Mouse (Mus musculus) ES-Bruce4 (cell line): ENCODE data around the gene Jagn1. TPM values are rescaled to one million over a fixed set of nuclear protein-coding genes. Genes with fewer than 3 reads are reported as not detected.

ENCODE experiments used
- H3K27ac ChIP-seq: 2 replicates; pipeline ENCODE4 v1.5.1; 2012; ENCODE audit warnings: low read length, inconsistent platforms; ENCODE audit not compliant: insufficient read depth
- H3K27me3 ChIP-seq: 2 replicates; pipeline ENCODE4 v1.6.1; 2012; ENCODE audit warnings: mild to moderate bottlenecking, low read length, inconsistent platforms; ENCODE audit not compliant: control insufficient read depth, poor library complexity, insufficient read depth, severe bottlenecking
- H3K36me3 ChIP-seq: 2 replicates; pipeline ENCODE4 v1.6.1; 2012; ENCODE audit warnings: inconsistent platforms, mild to moderate bottlenecking, low read length, moderate library complexity; ENCODE audit not compliant: control insufficient read depth, poor library complexity, insufficient read depth, severe bottlenecking
- H3K4me1 ChIP-seq: one replicate; pipeline ENCODE4 v1.8.1; 2011; ENCODE audit warnings: low read length; ENCODE audit not compliant: control insufficient read depth, insufficient read depth
- H3K4me3 ChIP-seq: 2 replicates; pipeline ENCODE4 v1.5.1; 2011; ENCODE audit warnings: low read depth, mild to moderate bottlenecking, low read length
- H3K9ac ChIP-seq: 2 replicates; pipeline ENCODE4 v1.6.1; 2012; ENCODE audit warnings: low read depth, mild to moderate bottlenecking, inconsistent platforms; ENCODE audit not compliant: poor library complexity, severe bottlenecking
- H3K9me3 ChIP-seq: replicated peaks from 2 replicates; pipeline ENCODE4 v1.6.1; 2012; ENCODE audit warnings: mild to moderate bottlenecking, low read length, inconsistent platforms; ENCODE audit not compliant: control insufficient read depth, poor library complexity, insufficient read depth, severe bottlenecking
- CTCF ChIP-seq: IDR thresholded peaks from one replicate; pipeline ENCODE4 v1.8.1; 2011; ENCODE audit warnings: low read depth, low read length
- EP300 ChIP-seq: IDR thresholded peaks from 2 replicates; pipeline ENCODE4 v1.6.1; 2011; ENCODE audit warnings: low read depth, low read length; ENCODE audit not compliant: insufficient read depth
- POLR2A ChIP-seq: IDR thresholded peaks from one replicate; pipeline ENCODE4 v1.8.1; 2011; ENCODE audit warnings: low read length; ENCODE audit not compliant: insufficient read depth
- polyA plus RNA-seq: library from polyadenylated mRNA; stranded (reverse); fragments of >200 nt; gene quantifications from 2 replicates; pipeline ENCODE4 v1.2.4, GENCODE M21; 2011; ENCODE audit warnings: low read depth; ENCODE audit not compliant: missing spikeins, insufficient read depth, insufficient read length

Jagn1 gene
- polyA plus RNA-seq, 1 experiment, result 34.3 TPM

DNA sequence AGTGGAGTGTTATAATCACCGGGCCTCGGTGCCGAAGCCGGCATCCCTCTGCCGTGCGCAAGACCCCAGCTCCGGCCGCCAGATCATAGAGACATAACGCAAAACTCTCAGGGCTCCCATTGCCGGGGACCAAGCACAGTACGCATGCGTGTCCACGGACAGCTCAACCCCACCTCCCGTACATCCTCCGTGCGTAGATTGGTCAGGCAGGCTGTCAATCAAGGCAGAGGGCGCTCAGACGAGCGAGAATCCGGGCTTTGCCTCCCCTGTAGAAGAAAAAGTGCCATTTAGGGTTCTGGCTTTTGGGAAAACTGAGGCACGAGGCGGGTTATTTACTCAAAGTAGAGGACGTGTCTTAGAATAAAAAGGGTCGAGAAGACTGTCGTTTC is 23.2 kb upstream of the Jagn1 start, which contains the start of gene Rpusd3:
Gene Rpusd3, minus strand, starts transcription at position 142 of the 389 bp plus-strand sequence.
- no peaks in the 10 kb centered on the region for H3K27me3 ChIP-seq
- no peaks in the 10 kb centered on the region for H3K4me1 ChIP-seq
- TF ChIP-seq EP300, result no peak
- peak; percentile 86 for TF ChIP-seq POLR2A
- H3K9me3 ChIP-seq, result no peaks in the 10 kb centered on the region
- H3K27ac ChIP-seq, result peak within 1 kb of the TSS; percentile 44
- peak within 1 kb of the TSS; percentile 83 for H3K4me3 ChIP-seq
- H3K36me3 ChIP-seq, result no peaks in the 10 kb centered on the region
- H3K9ac ChIP-seq, result peak within 1 kb of the TSS; percentile 71

DNA sequence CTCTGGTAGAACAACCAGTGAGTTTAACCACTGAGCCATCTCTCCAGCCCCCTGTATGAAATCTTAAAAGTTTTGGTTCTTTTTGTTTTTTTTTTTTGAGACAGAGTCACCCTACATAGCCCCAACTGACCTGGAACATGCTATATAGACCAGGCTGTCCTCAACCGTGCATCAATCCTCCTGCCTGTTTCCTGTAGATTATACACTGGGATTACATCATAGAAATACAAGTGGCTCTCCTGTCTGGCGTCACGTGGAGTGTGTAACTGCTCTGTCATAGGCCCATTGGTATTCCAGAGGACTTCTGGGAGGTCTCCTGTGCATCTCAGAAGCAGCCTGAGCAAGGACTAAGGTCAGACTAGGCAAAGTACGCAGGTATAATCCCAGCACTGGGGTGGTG is 19.4 kb upstream of the Jagn1 start:
- H3K36me3 ChIP-seq, result no peaks in the 10 kb centered on the region
- no peaks in the 10 kb centered on the region for H3K27me3 ChIP-seq
- H3K4me3 ChIP-seq, result no peak overlapping the region
- H3K27ac ChIP-seq, result no peak overlapping the region
- H3K4me1 ChIP-seq, result no peaks in the 10 kb centered on the region
- no peaks in the 10 kb centered on the region for H3K9me3 ChIP-seq
- no peak for TF ChIP-seq CTCF
- TF ChIP-seq EP300, result no peak
- no peak for TF ChIP-seq POLR2A
- no peak overlapping the region for H3K9ac ChIP-seq

DNA sequence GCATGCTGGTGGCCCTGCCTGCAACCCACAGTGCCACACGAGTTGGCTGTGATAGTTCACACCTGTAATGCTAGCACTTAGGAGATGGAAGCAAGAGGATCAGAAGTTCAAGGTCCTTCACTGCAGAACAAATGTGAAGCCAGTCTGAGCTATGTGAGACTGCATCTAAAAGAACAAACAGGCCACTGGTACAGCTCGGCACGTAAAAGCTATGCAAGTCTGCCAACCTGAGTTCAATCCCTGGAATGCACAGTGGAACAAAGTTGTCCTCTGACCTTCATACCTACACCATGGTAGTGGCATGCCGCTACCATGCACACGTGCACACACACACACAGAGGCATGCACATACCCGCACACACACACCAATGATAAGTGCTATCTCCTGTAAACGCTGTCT is 18.2 kb upstream of the Jagn1 start:
- Histone ChIP-seq H3K36me3 (no peaks in the 10 kb centered on the region), H3K27me3 (no peaks in the 10 kb centered on the region), H3K9ac (no peak overlapping the region), H3K4me1 (no peaks in the 10 kb centered on the region), H3K9me3 (no peaks in the 10 kb centered on the region), H3K4me3 (no peak overlapping the region), H3K27ac (no peak overlapping the region)
- TF ChIP-seq POLR2A (no peak), EP300 (no peak), CTCF (no peak)

DNA sequence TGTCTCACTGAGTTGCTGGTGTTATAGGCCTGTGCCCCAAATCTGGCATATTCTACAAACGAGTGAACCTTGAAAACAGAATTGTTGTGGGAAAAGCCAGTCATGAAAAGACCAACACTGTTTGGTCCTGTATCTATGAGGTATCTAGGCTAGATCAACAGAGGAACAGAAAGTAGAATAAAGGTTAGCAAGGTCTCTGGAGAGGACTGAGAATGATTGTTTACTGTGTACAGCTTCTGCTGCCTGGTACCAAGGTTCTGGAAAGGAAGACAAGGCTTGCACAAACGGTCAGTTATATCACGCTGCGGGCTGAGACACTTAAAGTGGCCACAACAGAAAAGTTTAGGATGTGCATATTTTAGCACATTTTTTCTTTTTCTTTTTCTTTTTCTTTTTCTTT is 15.7 kb upstream of the Jagn1 start:
- no peak for TF ChIP-seq CTCF
- no peak for TF ChIP-seq POLR2A
- no peak for TF ChIP-seq EP300
- Histone ChIP-seq H3K4me1 (no peaks in the 10 kb centered on the region), H3K27ac (no peak overlapping the region), H3K36me3 (no peaks in the 10 kb centered on the region), H3K4me3 (no peak overlapping the region), H3K9me3 (no peaks in the 10 kb centered on the region), H3K9ac (no peak overlapping the region), H3K27me3 (no peaks in the 10 kb centered on the region)

DNA sequence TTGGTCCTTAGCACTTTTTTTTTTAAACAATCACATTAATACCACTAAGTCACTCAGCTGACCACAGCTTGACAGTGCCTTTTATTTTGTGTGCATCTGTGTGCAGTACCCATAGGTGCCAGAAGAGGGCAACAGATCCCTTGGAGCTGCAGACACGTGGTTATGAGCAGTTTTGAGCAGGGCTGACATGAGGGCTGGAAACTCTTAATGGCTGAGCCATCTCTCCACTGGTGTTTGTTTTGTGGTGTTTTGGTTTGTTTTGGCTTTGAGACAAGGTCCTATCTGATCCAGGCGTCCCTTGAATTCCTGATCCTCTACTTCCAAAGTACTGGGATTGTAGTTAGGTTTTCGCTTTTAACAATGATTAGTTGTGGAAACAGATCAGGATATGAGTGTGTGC is 15.0 kb upstream of the Jagn1 start:
- H3K27me3 ChIP-seq, result no peaks in the 10 kb centered on the region
- no peaks in the 10 kb centered on the region for H3K4me1 ChIP-seq
- no peak overlapping the region for H3K9ac ChIP-seq
- TF ChIP-seq CTCF (peak; percentile 66), EP300 (no peak)
- H3K36me3 ChIP-seq, result no peaks in the 10 kb centered on the region
- no peaks in the 10 kb centered on the region for H3K9me3 ChIP-seq
- H3K4me3 ChIP-seq, result no peak overlapping the region
- no peak overlapping the region for H3K27ac ChIP-seq

DNA sequence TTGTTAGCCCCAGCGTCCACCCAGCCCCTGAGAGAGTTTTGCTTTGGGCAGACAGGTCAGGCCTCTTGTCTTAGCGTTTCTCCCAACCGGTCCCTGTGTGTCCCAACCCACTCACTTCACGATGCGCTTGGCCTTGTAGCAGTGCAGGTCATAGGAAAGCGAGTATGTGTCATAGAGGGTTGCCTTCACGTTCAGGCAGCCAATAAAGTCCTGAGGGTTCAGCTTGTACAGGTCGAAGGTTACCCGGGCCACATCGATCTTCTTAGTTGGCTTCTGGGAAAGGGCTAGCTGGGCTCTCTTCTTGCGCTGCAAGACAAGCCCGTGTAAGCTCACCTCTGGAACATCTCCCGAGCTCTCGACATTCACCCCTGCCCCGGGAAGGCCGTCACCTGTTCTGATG is 14.4 kb upstream of the Jagn1 start:
- H3K27me3 ChIP-seq, result no peaks in the 10 kb centered on the region
- TF ChIP-seq CTCF, result no peak
- TF ChIP-seq POLR2A, result no peak
- no peak for TF ChIP-seq EP300
- no peaks in the 10 kb centered on the region for H3K9me3 ChIP-seq

DNA sequence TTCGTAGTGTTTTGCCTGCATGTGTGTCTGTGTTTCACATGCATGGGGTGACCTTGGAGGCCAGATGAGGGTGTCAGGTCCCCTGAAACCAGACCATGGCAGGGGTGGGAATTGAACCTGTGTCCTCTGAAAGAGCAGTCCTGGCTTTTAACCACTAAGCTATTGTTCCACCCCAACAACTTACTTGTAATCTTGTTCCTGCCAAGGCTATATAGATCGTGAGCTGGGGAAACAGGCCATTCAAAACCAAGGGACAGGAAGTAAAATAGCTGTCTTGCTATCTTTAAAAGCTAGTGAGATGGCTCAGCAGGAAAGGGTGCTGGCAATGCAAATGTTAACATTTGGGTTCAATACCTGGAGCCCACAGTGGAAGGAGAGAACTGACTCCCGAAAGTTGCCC is 12.4 kb upstream of the Jagn1 start:
- Histone ChIP-seq H3K4me1 (no peaks in the 10 kb centered on the region), H3K27me3 (no peaks in the 10 kb centered on the region), H3K27ac (no peak overlapping the region), H3K4me3 (no peak overlapping the region), H3K9ac (no peak overlapping the region), H3K36me3 (no peaks in the 10 kb centered on the region), H3K9me3 (no peaks in the 10 kb centered on the region)
- TF ChIP-seq POLR2A (no peak), EP300 (no peak), CTCF (no peak)

More for the DNA sequence above, 14.4 kb upstream of the Jagn1 start:
- H3K4me3 ChIP-seq, result no peak overlapping the region
- no peaks in the 10 kb centered on the region for H3K36me3 ChIP-seq
- no peaks in the 10 kb centered on the region for H3K4me1 ChIP-seq
- no peak overlapping the region for H3K27ac ChIP-seq
- H3K9ac ChIP-seq, result no peak overlapping the region
